Mouse (Mus musculus) neural tube, embryonic 11.5 days (tissue): ENCODE data around the gene Btbd17. TPM values are rescaled to one million over a fixed set of nuclear protein-coding genes. Genes with fewer than 3 reads are reported as not detected.

ENCODE experiments used
- ATAC-seq: fragments of 200-750 bp; cut with Nextera tagmentation; 2 replicates; pipeline ENCODE4 v1.8.0; 2017; ENCODE audit warnings: moderate number of reproducible peaks, mild to moderate bottlenecking, moderate TSS enrichment, moderate library complexity; ENCODE audit not compliant: insufficient read depth, low FRiP score, low TSS enrichment
- DNase-seq: peaks from one replicate; pipeline ENCODE4 v3.0.0-alpha.2; 2015; ENCODE audit warnings: low spot score
- H3K27ac ChIP-seq: fragments of 300-500 bp; sonication (generic); 2 replicates; pipeline ENCODE4 v1.5.1; 2014; ENCODE audit warnings: low read depth, mild to moderate bottlenecking, low read length
- H3K27me3 ChIP-seq: fragments of 300-500 bp; sonication (generic); 2 replicates; pipeline ENCODE4 v1.6.1; 2014; ENCODE audit warnings: mild to moderate bottlenecking, low read length, mixed read lengths; ENCODE audit not compliant: control insufficient read depth, insufficient read depth
- H3K36me3 ChIP-seq: fragments of 300-500 bp; sonication (generic); 2 replicates; pipeline ENCODE4 v1.6.1; 2014; ENCODE audit warnings: mild to moderate bottlenecking, low read length, moderate library complexity, mixed read lengths; ENCODE audit not compliant: control insufficient read depth, insufficient read depth
- H3K4me1 ChIP-seq: fragments of 300-500 bp; sonication (generic); 2 replicates; pipeline ENCODE4 v1.6.1; 2014; ENCODE audit warnings: low read length, mixed read lengths; ENCODE audit not compliant: control insufficient read depth, insufficient read depth
- H3K4me2 ChIP-seq: fragments of 300-500 bp; sonication (generic); 2 replicates; pipeline ENCODE4 v1.6.1; 2014; ENCODE audit warnings: low read depth, mild to moderate bottlenecking, moderate library complexity
- H3K4me3 ChIP-seq: fragments of 300-500 bp; sonication (generic); 2 replicates; pipeline ENCODE4 v1.5.1; 2014; ENCODE audit warnings: low read depth, low read length
- H3K9ac ChIP-seq: fragments of 300-500 bp; sonication (generic); 2 replicates; pipeline ENCODE4 v1.6.1; 2014; ENCODE audit warnings: mild to moderate bottlenecking, low read length
- H3K9me3 ChIP-seq: fragments of 300-500 bp; sonication (generic); 2 replicates; pipeline ENCODE4 v1.6.1; 2016; ENCODE audit warnings: low read length; ENCODE audit not compliant: control insufficient read depth
- WGBS: fragments of 180-500 bp; shearing (Covaris S2); extraction: QIAGEN DNeasy Blood & Tissue Kit; methylation state at CpG from one replicate; pipeline ENCODE4 v1.1.7; 2014; 5-methylcytosine and 5-hydroxymethylcytosine counted together
- polyA plus RNA-seq: library from polyadenylated mRNA; unstranded; fragments of >200 nt; fragmentation: Nextera tagmentation; extraction: Ambion mirVana; gene quantifications from 2 replicates; pipeline ENCODE4 v1.2.1, GENCODE M21; 2014

Btbd17 gene
- polyA plus RNA-seq, 1 experiment from 2014 or later = 51.5 TPM

- WGBS = 4% methylated on average over 51 of the region's 51 CpGs
- Histone ChIP-seq H3K36me3 (no peaks in the 10 kb centered on the region), H3K4me2 (peak within 1 kb of the TSS; percentile 70), H3K4me1 (0 out of 2 replicates have a peak, but pooled peaks cover 2% of the 10 kb centered on the region), H3K27me3 (peaks cover 8% of the 10 kb centered on the region), H3K27ac (no peak within 1 kb of the TSS), H3K9ac (no peak within 1 kb of the TSS), H3K4me3 (peak within 1 kb of the TSS; percentile 38), H3K9me3 (no peaks in the 10 kb centered on the region)
- DNase-seq = peak; percentile 81
- ATAC-seq = peak; percentile 73
Measured at GRCm38 (mm10) chr11:114764820-114765818, 30.6 kb downstream of the Btbd17 start, which contains the start of gene Kif19a. Gene Kif19a (plus strand): TSS chr11:114765388.

GRCm38 (mm10) chr11:114747564-114748138 is 48.1 kb downstream of the Btbd17 start:
- H3K4me2 ChIP-seq = no peak overlapping the region
- H3K27ac ChIP-seq = no peak overlapping the region
- H3K9me3 ChIP-seq = no peaks in the 10 kb centered on the region
- 75% methylated on average over 12 of the region's 12 CpGs for WGBS
- H3K27me3 ChIP-seq = no peaks in the 10 kb centered on the region
- DNase-seq (no peak), ATAC-seq (no peak)
- no peak overlapping the region for H3K4me3 ChIP-seq
- no peak overlapping the region for H3K9ac ChIP-seq
- H3K36me3 ChIP-seq = no peaks in the 10 kb centered on the region
- no peaks in the 10 kb centered on the region for H3K4me1 ChIP-seq

- no peaks in the 10 kb centered on the region for H3K27me3 ChIP-seq
- H3K36me3 ChIP-seq = no peaks in the 10 kb centered on the region
- WGBS = under 1% methylated on average over 12 of the region's 12 CpGs
- H3K4me3 ChIP-seq = no peak overlapping the region
- DNase-seq (peak; percentile 92), ATAC-seq (peak; percentile 1; the same call in 1 of the 2 replicates)
- H3K9me3 ChIP-seq = no peaks in the 10 kb centered on the region
- peaks cover 17% of the 10 kb centered on the region for H3K4me1 ChIP-seq
- no peak overlapping the region for H3K27ac ChIP-seq
- H3K9ac ChIP-seq = no peak overlapping the region
- H3K4me2 ChIP-seq = no peak overlapping the region
Measured at GRCm38 (mm10) chr11:114745134-114745533, 50.6 kb downstream of the Btbd17 start.

- peak; percentile 66 for DNase-seq
- Histone ChIP-seq H3K36me3 (no peaks in the 10 kb centered on the region), H3K27ac (peak overlapping the region; percentile 40; the same call in 1 of the 2 replicates), H3K9me3 (no peaks in the 10 kb centered on the region), H3K4me3 (no peak overlapping the region), H3K4me2 (no peak overlapping the region), H3K9ac (no peak overlapping the region), H3K27me3 (no peaks in the 10 kb centered on the region), H3K4me1 (peaks cover 17% of the 10 kb centered on the region)
- 11% methylated on average over 6 of the region's 6 CpGs for WGBS
- peak; percentile 75 for ATAC-seq
Measured at GRCm38 (mm10) chr11:114741451-114741850, 54.3 kb downstream of the Btbd17 start.

Other genes with a start within 250 kb of the Btbd17 start
- gene Rpl38, start 127.4 kb downstream of the Btbd17 start, polyA plus RNA-seq = 826 and 967 TPM in 2 replicates
- 20.6 and 24.6 TPM in 2 replicates for gene Ttyh2, start 120.5 kb downstream of the Btbd17 start, polyA plus RNA-seq
- 1.7 and 2.5 TPM in 2 replicates for gene Dnaic2, start 68.5 kb downstream of the Btbd17 start, polyA plus RNA-seq
- gene Kif19a, start 30.6 kb downstream of the Btbd17 start, polyA plus RNA-seq = 0.65 and 1.3 TPM in 2 replicates
- not detected in 2 replicates for gene Gpr142, start 3.0 kb upstream of the Btbd17 start, polyA plus RNA-seq
- 24.4 and 26.0 TPM in 2 replicates for gene Gprc5c, start 55.2 kb upstream of the Btbd17 start, polyA plus RNA-seq
- 0.62 and 1.0 TPM in 2 replicates for gene Cd300a, start 94.1 kb upstream of the Btbd17 start, polyA plus RNA-seq
- gene Cd300lb, start 138.4 kb upstream of the Btbd17 start, polyA plus RNA-seq = 0.20 TPM in 1 of 2 replicates, not detected in the other
- 0.41 TPM in 1 of 2 replicates, not detected in the other for gene Cd300c, start 173.2 kb upstream of the Btbd17 start, polyA plus RNA-seq
- gene Cd300ld, start 194.0 kb upstream of the Btbd17 start, polyA plus RNA-seq = 0.28 TPM in 1 of 2 replicates, not detected in the other
- 0.55 and 1.1 TPM in 2 replicates for gene Cd300c2, start 205.9 kb upstream of the Btbd17 start, polyA plus RNA-seq
- gene Cd300ld2, start 220.2 kb upstream of the Btbd17 start, polyA plus RNA-seq = not detected in 2 replicates
- not detected in 2 replicates for gene Cd300ld4, start 231.1 kb upstream of the Btbd17 start, polyA plus RNA-seq
- not detected in 2 replicates for gene Cd300ld5, start 241.8 kb upstream of the Btbd17 start, polyA plus RNA-seq